Mouse (Mus musculus) midbrain, embryonic 16.5 days (tissue): ENCODE results near the gene Gm8362. TPM values are rescaled to one million over a fixed set of nuclear protein-coding genes. Genes with fewer than 3 reads are reported as not detected.
"Not testable (repeated sequence)": the region's sequence is repeated elsewhere in the genome, so short reads cannot be mapped to it uniquely, and the experiment has no call there.

ENCODE experiments used
- ATAC-seq: fragments of 200-750 bp; cut with Nextera tagmentation; 2 replicates; pipeline ENCODE4 v1.8.0; 2017; ENCODE audit warnings: moderate TSS enrichment
- H3K27ac ChIP-seq: fragments of 300-500 bp; sonication (generic); 2 replicates; pipeline ENCODE4 v1.5.1; 2014; ENCODE audit warnings: mild to moderate bottlenecking, low read length, mixed read lengths
- H3K27me3 ChIP-seq: fragments of 300-500 bp; sonication (generic); 2 replicates; pipeline ENCODE4 v1.6.1; 2014; ENCODE audit warnings: low read depth, low read length, mixed read lengths; ENCODE audit not compliant: control insufficient read depth, insufficient read depth
- H3K36me3 ChIP-seq: fragments of 300-500 bp; sonication (generic); 2 replicates; pipeline ENCODE4 v1.6.1; 2014; ENCODE audit warnings: mild to moderate bottlenecking, low read length, moderate library complexity, mixed read lengths; ENCODE audit not compliant: control insufficient read depth, insufficient read depth
- H3K4me1 ChIP-seq: fragments of 300-500 bp; sonication (generic); 2 replicates; pipeline ENCODE4 v1.6.1; 2014; ENCODE audit warnings: mild to moderate bottlenecking, low read length, mixed read lengths; ENCODE audit not compliant: control insufficient read depth, insufficient read depth
- H3K4me2 ChIP-seq: fragments of 300-500 bp; sonication (generic); 2 replicates; pipeline ENCODE4 v1.6.1; 2014; ENCODE audit warnings: mild to moderate bottlenecking, low read length, mixed read lengths
- H3K4me3 ChIP-seq: fragments of 300-500 bp; sonication (generic); 2 replicates; pipeline ENCODE4 v1.5.1; 2014; ENCODE audit warnings: low read depth, mild to moderate bottlenecking, low read length, moderate library complexity, mixed read lengths
- H3K9ac ChIP-seq: fragments of 300-500 bp; sonication (generic); 2 replicates; pipeline ENCODE4 v1.6.1; 2014; ENCODE audit warnings: low read depth, low read length, mixed read lengths
- H3K9me3 ChIP-seq: fragments of 300-500 bp; sonication (generic); replicated peaks from 2 replicates; pipeline ENCODE4 v1.6.1; 2014; ENCODE audit warnings: mild to moderate bottlenecking, low read length, mixed read lengths; ENCODE audit not compliant: control insufficient read depth, poor library complexity, severe bottlenecking
- WGBS: fragments of 180-500 bp; shearing (Covaris S2); extraction: QIAGEN DNeasy Blood & Tissue Kit; methylation state at CpG from one replicate; pipeline ENCODE4 v1.1.7; 2014; 5-methylcytosine and 5-hydroxymethylcytosine counted together
- polyA plus RNA-seq: library from polyadenylated mRNA; unstranded; fragments of >200 nt; fragmentation: Nextera tagmentation; extraction: Ambion mirVana; gene quantifications from 2 replicates; pipeline ENCODE4 v1.2.1, GENCODE M21; 2015

The Gm8362 gene
- not detected in 2 replicates for polyA plus RNA-seq

DNA sequence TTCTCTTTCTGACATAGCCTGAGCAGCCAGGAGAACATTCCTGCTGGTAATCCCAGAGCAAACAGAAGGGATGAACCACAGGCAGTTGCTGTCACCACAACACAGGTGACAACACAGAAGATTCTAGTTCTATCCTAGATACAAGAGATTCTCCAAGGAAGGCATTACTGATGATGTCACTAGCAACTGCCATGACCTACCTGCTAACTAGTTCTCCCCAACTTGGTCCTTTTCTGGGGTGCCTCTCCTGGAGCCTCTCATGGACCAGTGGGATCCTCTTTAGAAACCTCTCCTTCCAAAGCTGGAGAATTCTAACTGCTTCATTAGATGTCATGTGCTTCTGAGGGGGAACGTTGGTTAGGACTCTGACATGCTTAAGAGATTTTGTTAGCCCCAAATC is at the start of gene Gm8362:
TSS of gene Gm8362 (minus strand) at position 101 of the 400 bp plus-strand sequence.
- not testable (repeated sequence) for H3K27me3 ChIP-seq, H3K4me2 ChIP-seq, H3K27ac ChIP-seq, H3K4me3 ChIP-seq, H3K4me1 ChIP-seq, H3K9ac ChIP-seq, H3K36me3 ChIP-seq, ATAC-seq, H3K9me3 ChIP-seq
- WGBS = 100% methylated on average over 1 of the region's 1 CpGs

DNA sequence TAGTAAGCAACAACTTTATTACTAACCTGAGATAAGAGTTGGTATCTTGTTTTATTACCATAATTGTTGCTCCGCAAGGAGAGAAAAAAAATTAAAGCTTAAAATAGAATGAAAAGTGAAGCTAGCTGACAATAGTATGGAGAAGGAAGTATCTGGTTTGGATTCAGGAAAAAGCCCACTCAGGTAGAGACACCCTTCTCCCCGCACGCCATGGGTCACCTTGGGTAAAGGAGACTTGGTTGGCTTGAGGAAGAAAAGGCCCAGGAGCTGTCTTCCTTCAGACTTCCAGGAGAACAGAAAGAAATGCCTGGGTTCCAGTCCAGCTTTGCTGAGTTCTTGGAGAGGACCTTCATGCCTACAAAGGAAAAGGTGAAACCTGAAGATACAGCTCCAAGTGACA is 49.1 kb upstream of the Gm8362 start:
- not testable (repeated sequence) for H3K27me3 ChIP-seq, H3K4me2 ChIP-seq, ATAC-seq, H3K9me3 ChIP-seq, H3K4me1 ChIP-seq, H3K27ac ChIP-seq, H3K4me3 ChIP-seq, H3K36me3 ChIP-seq, H3K9ac ChIP-seq
- WGBS = 96% methylated on average over 3 of the region's 3 CpGs

- H3K36me3 ChIP-seq, H3K9ac ChIP-seq, ATAC-seq, H3K27me3 ChIP-seq, H3K4me1 ChIP-seq, H3K27ac ChIP-seq, H3K9me3 ChIP-seq: not testable (repeated sequence)
- 0% methylated on average over 6 of the region's 13 CpGs for whole genome bisulfite sequencing
- Histone ChIP-seq H3K4me2 (peak overlapping the region; percentile 26; the same call in 1 of the 2 replicates), H3K4me3 (peak overlapping the region; percentile 41)
These were observed 17.0 kb downstream of the Gm8362 start for GRCm38 (mm10) chr14:6757231-6757536.

DNA sequence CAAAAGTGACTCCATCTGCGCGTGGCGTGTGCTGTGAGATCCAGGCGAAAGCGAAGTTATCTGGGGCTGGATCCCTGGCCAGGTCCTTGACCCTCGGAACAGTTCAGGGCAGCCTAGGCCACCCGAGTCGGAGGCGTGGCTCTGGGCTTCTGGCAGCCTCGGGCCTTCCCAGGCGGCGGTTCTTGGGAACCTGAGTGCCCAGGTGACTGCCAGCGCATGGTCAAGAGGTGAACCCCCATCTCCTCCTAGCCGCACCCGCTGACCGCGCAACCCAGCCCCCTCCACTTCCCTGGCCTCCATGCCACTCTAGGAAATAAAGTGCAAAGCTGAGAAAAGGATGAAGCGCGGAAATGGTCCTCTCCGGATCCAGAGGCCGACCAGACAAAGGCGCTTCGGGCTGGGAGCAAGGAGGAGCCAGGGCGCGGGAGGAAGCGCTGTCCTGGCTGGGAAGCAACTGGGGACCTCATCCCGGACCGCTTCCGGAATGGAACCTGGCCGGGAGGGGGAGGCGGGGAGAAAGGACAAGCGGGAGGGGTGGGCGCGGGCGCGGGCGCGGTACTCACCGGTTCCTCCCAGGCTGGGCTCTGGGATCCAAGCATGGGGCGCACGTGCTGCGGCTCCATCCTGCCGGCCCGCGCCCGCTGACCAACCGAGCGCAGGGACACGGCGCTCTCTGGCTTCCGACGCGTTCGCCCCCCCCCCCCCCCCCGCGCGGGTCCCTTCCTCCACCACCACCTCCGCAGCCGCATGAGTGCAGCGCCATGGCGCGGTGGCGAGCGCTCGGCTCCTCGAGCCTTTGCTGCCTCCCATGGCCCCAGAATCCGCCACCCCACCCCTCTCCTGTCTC is 17.6 kb downstream of the Gm8362 start:
- H3K9ac ChIP-seq = peak overlapping the region; percentile 46; the same call in 1 of the 2 replicates
- H3K4me2 ChIP-seq = peak overlapping the region; percentile 40
- ATAC-seq, H3K27me3 ChIP-seq, H3K9me3 ChIP-seq, H3K4me1 ChIP-seq, H3K36me3 ChIP-seq: not testable (repeated sequence)
- peak overlapping the region; percentile 42; the same call in 1 of the 2 replicates for H3K27ac ChIP-seq
- WGBS = 1% methylated on average over 25 of the region's 67 CpGs
- H3K4me3 ChIP-seq = peak overlapping the region; percentile 41

DNA sequence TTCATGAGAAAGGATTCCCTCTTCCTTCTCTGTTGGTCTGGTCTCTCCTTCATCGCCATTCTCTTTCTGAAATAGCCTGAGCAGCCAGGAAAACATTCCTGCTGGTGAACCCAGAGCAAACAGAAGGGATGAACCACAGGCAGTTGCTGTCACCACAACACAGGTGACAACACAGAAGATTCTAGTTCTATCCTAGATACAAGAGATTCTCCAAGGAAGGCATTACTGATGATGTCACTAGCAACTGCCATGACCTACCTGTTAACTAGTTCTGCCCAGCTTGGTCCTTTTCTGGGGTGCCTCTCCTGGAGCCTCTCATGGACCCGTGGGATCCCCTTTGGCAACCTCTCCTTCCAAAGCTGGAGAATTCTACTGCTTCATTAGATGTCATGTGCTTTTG is 32.0 kb downstream of the Gm8362 start, which contains the start of gene Gm3636:
TSS of gene Gm3636 (minus strand) at position 101 of the 400 bp plus-strand sequence.
- H3K9me3 ChIP-seq, H3K4me1 ChIP-seq, ATAC-seq, H3K36me3 ChIP-seq, H3K27me3 ChIP-seq, H3K4me2 ChIP-seq, H3K4me3 ChIP-seq, H3K9ac ChIP-seq, H3K27ac ChIP-seq: not testable (repeated sequence)
- no CpG with 5 or more reads among the region's 2 CpGs for WGBS

DNA sequence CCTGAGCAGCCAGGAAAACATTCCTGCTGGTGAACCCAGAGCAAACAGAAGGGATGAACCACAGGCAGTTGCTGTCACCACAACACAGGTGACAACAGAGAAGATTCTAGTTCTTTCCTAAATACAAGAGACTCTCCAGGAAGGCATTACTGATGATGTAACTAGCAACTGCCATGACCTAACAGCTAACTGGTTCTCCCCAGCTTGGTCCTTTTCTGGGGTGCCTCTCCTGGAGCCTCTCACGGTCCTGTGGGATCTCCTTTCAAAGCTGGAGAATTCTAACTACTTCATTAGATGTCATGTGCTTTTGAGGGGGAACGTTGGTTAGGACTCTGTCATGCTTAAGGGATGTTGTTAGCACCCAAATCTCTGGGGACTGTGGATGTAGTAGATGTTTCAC is 54.1 kb downstream of the Gm8362 start, which contains the start of gene Gm8050:
TSS of gene Gm8050 (minus strand) at position 101 of the 400 bp plus-strand sequence.
- ATAC-seq, H3K36me3 ChIP-seq, H3K27me3 ChIP-seq, H3K9ac ChIP-seq, H3K4me3 ChIP-seq, H3K27ac ChIP-seq, H3K4me1 ChIP-seq, H3K4me2 ChIP-seq, H3K9me3 ChIP-seq: not testable (repeated sequence)
- WGBS = 83% methylated on average over 1 of the region's 2 CpGs

Other genes with a start within 250 kb of the Gm8362 start
- gene Gm8356, start 237.1 kb downstream of the Gm8362 start, polyA plus RNA-seq = not detected in 2 replicates
- gene Gm3629, start 183.8 kb downstream of the Gm8362 start, polyA plus RNA-seq = 0.92 and 1.0 TPM in 2 replicates
- gene Gm3460, start 152.0 kb downstream of the Gm8362 start, polyA plus RNA-seq = 0.35 TPM in 1 of 2 replicates, not detected in the other
- gene Gm10251, start 90.2 kb downstream of the Gm8362 start, polyA plus RNA-seq = not detected in 2 replicates
- gene Gm8050, start 54.2 kb downstream of the Gm8362 start, polyA plus RNA-seq = not detected in 2 replicates
- 20.3 and 22.2 TPM in 2 replicates for gene Gm3636, start 32.1 kb downstream of the Gm8362 start, polyA plus RNA-seq
- gene Gm3642, start 65.9 kb upstream of the Gm8362 start, polyA plus RNA-seq = not detected in 2 replicates
- gene Gm3667, start 115.6 kb upstream of the Gm8362 start, polyA plus RNA-seq = 12.9 and 14.0 TPM in 2 replicates
- not detected in 2 replicates for gene Gm6356, start 199.4 kb upstream of the Gm8362 start, polyA plus RNA-seq